Mouse (Mus musculus) naive thymus-derived CD4-positive, alpha-beta T cell, adult 2 months (primary cell): ENCODE measurements around the gene Rpl13a.
"Not testable (repeated sequence)": the region's sequence is repeated elsewhere in the genome, so short reads cannot be mapped to it uniquely, and the experiment has no call there.

Experiments used
- DNase-seq: peaks from one replicate; pipeline ENCODE4 v3.0.0-alpha.2; 2011; ENCODE audit warnings: low read depth

Rpl13a gene

GRCm38 (mm10) chr7:45135370-45135769 is 6.8 kb upstream of the Rpl13a start:
- DNase-seq, result no peak

- peak; percentile 74 for DNase-seq
Observed at GRCm38 (mm10) chr7:45134544-45135026, 6.0 kb upstream of the Rpl13a start.

GRCm38 (mm10) chr7:45133446-45134159 is 5.0 kb upstream of the Rpl13a start:
- DNase-seq, result no peak

- no peak for DNase-seq
Observed at GRCm38 (mm10) chr7:45131850-45132249, 3.3 kb upstream of the Rpl13a start.

- DNase-seq, result no peak
Observed at GRCm38 (mm10) chr7:45129776-45130512, 1.4 kb upstream of the Rpl13a start.

- DNase-seq, result no peak
Observed at GRCm38 (mm10) chr7:45129318-45129717, 757 bp upstream of the Rpl13a start.

- DNase-seq, result no peak
Observed at GRCm38 (mm10) chr7:45127700-45128224, 799 bp downstream of the Rpl13a start.

GRCm38 (mm10) chr7:45126844-45127699 is 1.5 kb downstream of the Rpl13a start:
- DNase-seq, result no peak

GRCm38 (mm10) chr7:45126147-45126843 is 2.3 kb downstream of the Rpl13a start:
- no peak for DNase-seq

GRCm38 (mm10) chr7:45125649-45126048 is 2.9 kb downstream of the Rpl13a start:
- DNase-seq, result not testable (repeated sequence)

- DNase-seq, result no peak
Observed at GRCm38 (mm10) chr7:45125144-45125600, 3.4 kb downstream of the Rpl13a start.

- DNase-seq, result peak; percentile 99
Observed at GRCm38 (mm10) chr7:45124224-45125143, 4.1 kb downstream of the Rpl13a start, which contains the start of gene Rps11. Gene Rps11 (minus strand): TSS chr7:45124439.

- peak; percentile 63 for DNase-seq
Observed at GRCm38 (mm10) chr7:45123186-45123570, 5.4 kb downstream of the Rpl13a start.

- DNase-seq, result peak; percentile 47
Observed at GRCm38 (mm10) chr7:45122561-45123185, 5.9 kb downstream of the Rpl13a start.

- DNase-seq, result no peak
Observed at GRCm38 (mm10) chr7:45121966-45122365, 6.6 kb downstream of the Rpl13a start.

GRCm38 (mm10) chr7:45121404-45121803 is 7.2 kb downstream of the Rpl13a start:
- peak; percentile 90 for DNase-seq

- peak; percentile 58 for DNase-seq
Observed at GRCm38 (mm10) chr7:45119780-45120709, 8.5 kb downstream of the Rpl13a start.

- DNase-seq, result no peak
Observed at GRCm38 (mm10) chr7:45118336-45118735, 10.2 kb downstream of the Rpl13a start.

GRCm38 (mm10) chr7:45117566-45117965 is 11.0 kb downstream of the Rpl13a start:
- no peak for DNase-seq
